Mouse (Mus musculus): Measurements from ENCODE around the gene Etfb. TPM values are rescaled to one million over a fixed set of nuclear protein-coding genes. Genes with fewer than 3 reads are reported as not detected.

Gene Etfb
- polyA plus RNA-seq, 1 experiment from 2014 or later, result 123 TPM

DNA sequence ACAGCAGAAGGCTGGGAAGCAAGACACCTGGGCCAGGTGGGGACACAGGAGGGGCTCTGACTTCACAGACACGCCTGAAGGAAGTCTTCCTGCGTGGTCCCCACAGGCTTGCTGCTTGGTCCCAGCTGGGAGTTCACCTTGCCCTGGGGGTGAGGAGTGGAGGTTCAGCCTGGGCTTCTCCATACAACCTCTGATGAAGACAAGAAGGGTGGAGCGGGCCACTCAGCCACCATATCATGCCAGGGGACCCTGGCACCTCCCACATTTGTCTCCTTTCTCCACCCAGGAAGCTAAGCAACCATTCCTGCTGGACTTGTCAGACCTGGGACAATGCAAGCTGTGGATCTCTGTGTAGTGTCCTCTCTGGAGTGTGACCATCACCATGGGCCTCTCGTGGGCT, 19.0 kb downstream of the Etfb start, which contains the start of gene Vsig10l:
Gene Vsig10l, plus strand, starts transcription at position 301 of the 400 bp plus-strand sequence.
- Histone ChIP-seq H3K9ac (replicated peaks; ENCODE audit: low read depth, low read length) (no peak within 1 kb of the TSS), H3K27me3 (replicated peaks; ENCODE audit: control insufficient read depth, insufficient read depth, low read length) (no peaks in the 10 kb centered on the region), H3K4me2 (ENCODE audit: low read length) (no peak within 1 kb of the TSS), H3K4me3 (replicated peaks; ENCODE audit: low read length) (no peak within 1 kb of the TSS), H3K9me3 (ENCODE audit: control insufficient read depth, low read length) (no peaks in the 10 kb centered on the region), H3K36me3 (ENCODE audit: control insufficient read depth, insufficient read depth) (no peaks in the 10 kb centered on the region), H3K4me1 (replicated peaks; ENCODE audit: control insufficient read depth, insufficient read depth, low read length) (peaks cover 14% of the 10 kb centered on the region), H3K27ac (ENCODE audit: low read length) (no peak within 1 kb of the TSS)
- 47% methylated on average over 4 of the region's 4 CpGs for WGBS
- no peak for ATAC-seq

DNA sequence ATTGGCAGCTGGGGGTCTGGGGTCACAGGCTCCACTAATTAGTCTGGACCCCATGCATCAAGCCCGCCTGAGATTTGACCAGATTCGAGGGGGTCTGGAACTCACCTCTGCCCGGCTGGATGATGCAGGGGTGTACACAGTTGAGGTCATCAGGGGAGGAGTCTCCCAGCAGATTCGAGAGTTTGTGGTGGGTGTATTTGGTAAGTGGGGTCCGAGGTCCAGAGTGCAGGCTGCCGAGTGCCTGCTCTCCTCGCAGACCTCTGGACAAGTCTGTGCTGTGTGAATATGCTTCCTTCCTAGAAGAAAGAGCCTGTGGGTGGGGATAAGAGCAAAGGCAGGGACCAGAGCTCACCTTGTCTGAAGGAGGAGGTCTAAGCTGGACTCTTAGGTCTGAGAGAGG, 20.1 kb downstream of the Etfb start:
- Histone ChIP-seq H3K27me3 (replicated peaks; ENCODE audit: control insufficient read depth, insufficient read depth, low read length) (no peaks in the 10 kb centered on the region), H3K36me3 (ENCODE audit: control insufficient read depth, insufficient read depth) (no peaks in the 10 kb centered on the region), H3K27ac (ENCODE audit: low read length) (no peak overlapping the region), H3K4me1 (replicated peaks; ENCODE audit: control insufficient read depth, insufficient read depth, low read length) (peaks cover 14% of the 10 kb centered on the region), H3K4me3 (replicated peaks; ENCODE audit: low read length) (no peak overlapping the region), H3K4me2 (ENCODE audit: low read length) (no peak overlapping the region), H3K9ac (replicated peaks; ENCODE audit: low read depth, low read length) (no peak overlapping the region), H3K9me3 (ENCODE audit: control insufficient read depth, low read length) (no peaks in the 10 kb centered on the region)
- WGBS, result 77% methylated on average over 7 of the region's 7 CpGs
- no peak for ATAC-seq

DNA sequence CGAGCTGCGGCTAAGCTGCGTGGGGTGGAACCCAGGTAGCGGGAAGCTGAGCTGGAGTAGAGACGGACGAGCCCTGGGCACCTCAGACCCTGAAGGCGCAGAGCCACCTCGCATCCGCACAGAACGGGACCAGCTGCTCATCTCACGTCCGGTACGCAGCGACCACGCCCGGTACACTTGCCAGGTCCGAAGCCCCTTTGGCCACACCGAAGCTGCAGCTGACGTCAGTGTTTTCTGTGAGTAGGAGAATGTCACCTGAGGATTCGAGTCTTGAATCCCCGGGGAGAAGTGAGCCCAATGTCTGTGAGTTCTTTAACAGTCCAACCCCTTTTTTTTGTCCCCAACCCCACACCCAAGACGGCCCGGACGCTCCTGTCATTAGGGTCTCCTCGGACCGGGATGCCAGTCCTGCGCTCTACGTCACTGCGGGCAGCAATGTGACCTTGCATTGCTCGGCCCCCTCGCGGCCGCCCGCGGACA, 21.0 kb downstream of the Etfb start:
- Histone ChIP-seq H3K4me2 (ENCODE audit: low read length) (peak overlapping the region; percentile 76), H3K4me3 (replicated peaks; ENCODE audit: low read length) (peak overlapping the region; percentile 52), H3K36me3 (ENCODE audit: control insufficient read depth, insufficient read depth) (no peaks in the 10 kb centered on the region), H3K4me1 (replicated peaks; ENCODE audit: control insufficient read depth, insufficient read depth, low read length) (peaks cover 14% of the 10 kb centered on the region), H3K27ac (ENCODE audit: low read length) (no peak overlapping the region), H3K9me3 (ENCODE audit: control insufficient read depth, low read length) (no peaks in the 10 kb centered on the region), H3K9ac (replicated peaks; ENCODE audit: low read depth, low read length) (peak overlapping the region; percentile 51), H3K27me3 (replicated peaks; ENCODE audit: control insufficient read depth, insufficient read depth, low read length) (no peaks in the 10 kb centered on the region)
- no peak for ATAC-seq
- WGBS, result 6% methylated on average over 35 of the region's 35 CpGs

DNA sequence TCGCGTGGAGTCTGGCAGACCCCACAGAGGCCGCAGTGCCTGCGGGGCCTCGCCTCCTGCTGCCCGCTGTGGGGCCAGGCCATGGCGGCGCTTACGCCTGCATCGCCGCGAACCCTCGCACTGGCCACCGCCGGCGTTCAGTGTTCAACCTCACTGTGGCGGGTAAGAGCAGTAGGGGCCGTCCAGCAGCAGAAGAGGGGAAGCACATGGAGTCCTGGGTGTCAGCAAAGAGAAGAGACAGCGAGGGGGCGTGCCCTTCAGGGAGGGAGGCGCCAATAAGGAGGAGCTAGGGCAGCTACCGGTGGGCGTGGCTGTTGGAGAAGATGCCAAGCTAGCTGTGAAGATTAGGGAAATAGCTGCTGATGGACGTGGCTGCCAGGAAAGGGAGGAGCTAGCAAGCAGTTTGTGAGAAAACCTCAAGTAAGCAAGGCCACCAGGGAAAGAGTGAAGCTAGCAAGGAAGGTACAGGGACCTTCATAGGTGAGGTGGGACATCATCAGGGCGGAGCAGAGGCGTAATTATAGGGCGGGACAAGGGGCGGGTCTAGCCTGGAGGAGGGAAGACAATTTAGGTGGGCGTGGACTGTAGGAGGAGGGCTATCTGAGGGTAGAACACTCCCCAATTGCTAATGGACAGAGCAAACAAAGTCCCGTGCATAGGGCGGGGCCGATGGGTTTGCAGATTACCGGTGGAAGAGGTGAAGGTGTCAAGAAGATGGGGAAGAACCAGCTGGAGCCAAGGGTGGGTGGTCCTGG, 21.6 kb downstream of the Etfb start:
- WGBS, result under 1% methylated on average over 33 of the region's 33 CpGs
- H3K4me2 ChIP-seq (ENCODE audit: low read length), result peak overlapping the region; percentile 76
- peak overlapping the region; percentile 51 for H3K9ac ChIP-seq (replicated peaks; ENCODE audit: low read depth, low read length)
- H3K4me1 ChIP-seq (replicated peaks; ENCODE audit: control insufficient read depth, insufficient read depth, low read length), result peaks cover 14% of the 10 kb centered on the region
- peak overlapping the region; percentile 52 for H3K4me3 ChIP-seq (replicated peaks; ENCODE audit: low read length)
- H3K36me3 ChIP-seq (ENCODE audit: control insufficient read depth, insufficient read depth), result no peaks in the 10 kb centered on the region
- ATAC-seq, result peak; percentile 84
- no peak overlapping the region for H3K27ac ChIP-seq (ENCODE audit: low read length)
- H3K9me3 ChIP-seq (ENCODE audit: control insufficient read depth, low read length), result no peaks in the 10 kb centered on the region
- H3K27me3 ChIP-seq (replicated peaks; ENCODE audit: control insufficient read depth, insufficient read depth, low read length), result no peaks in the 10 kb centered on the region

DNA sequence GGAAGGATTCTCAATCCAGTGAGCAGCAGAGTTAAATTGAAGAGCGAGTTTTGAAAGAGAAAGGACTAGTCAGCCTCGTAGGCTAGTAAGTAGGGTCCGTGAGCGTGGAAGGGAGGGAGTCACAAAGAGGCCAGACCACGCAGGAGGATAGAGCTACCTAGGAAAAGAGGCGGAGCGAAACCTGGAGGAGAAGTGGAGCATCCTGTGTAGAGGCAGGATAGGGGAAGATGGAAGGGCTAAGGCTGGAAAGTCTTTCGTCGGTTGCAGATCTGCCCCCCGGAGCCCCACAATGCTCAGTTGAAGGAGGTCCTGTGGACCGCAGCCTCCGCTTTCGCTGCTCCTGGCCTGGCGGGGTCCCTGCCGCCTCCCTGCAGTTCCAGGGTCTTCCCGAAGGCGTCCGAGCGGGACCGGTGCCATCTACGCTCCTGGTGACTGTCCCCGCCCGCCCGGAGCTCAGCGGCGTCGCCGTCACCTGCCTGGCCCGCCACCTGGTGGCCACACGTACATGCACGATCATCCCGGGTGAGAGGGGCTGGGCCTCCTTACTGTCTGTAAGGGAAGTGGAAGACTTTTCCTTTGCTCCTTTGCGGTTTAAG, 22.3 kb downstream of the Etfb start:
- H3K9ac ChIP-seq (replicated peaks; ENCODE audit: low read depth, low read length), result peak overlapping the region; percentile 47
- no peaks in the 10 kb centered on the region for H3K36me3 ChIP-seq (ENCODE audit: control insufficient read depth, insufficient read depth)
- no peaks in the 10 kb centered on the region for H3K9me3 ChIP-seq (ENCODE audit: control insufficient read depth, low read length)
- peak overlapping the region; percentile 76 for H3K4me2 ChIP-seq (ENCODE audit: low read length)
- peak overlapping the region; percentile 52 for H3K4me3 ChIP-seq (replicated peaks; ENCODE audit: low read length)
- peaks cover 14% of the 10 kb centered on the region for H3K4me1 ChIP-seq (replicated peaks; ENCODE audit: control insufficient read depth, insufficient read depth, low read length)
- under 1% methylated on average over 33 of the region's 33 CpGs for WGBS
- peak; percentile 59 for ATAC-seq
- H3K27me3 ChIP-seq (replicated peaks; ENCODE audit: control insufficient read depth, insufficient read depth, low read length), result no peaks in the 10 kb centered on the region
- H3K27ac ChIP-seq (ENCODE audit: low read length), result no peak overlapping the region

DNA sequence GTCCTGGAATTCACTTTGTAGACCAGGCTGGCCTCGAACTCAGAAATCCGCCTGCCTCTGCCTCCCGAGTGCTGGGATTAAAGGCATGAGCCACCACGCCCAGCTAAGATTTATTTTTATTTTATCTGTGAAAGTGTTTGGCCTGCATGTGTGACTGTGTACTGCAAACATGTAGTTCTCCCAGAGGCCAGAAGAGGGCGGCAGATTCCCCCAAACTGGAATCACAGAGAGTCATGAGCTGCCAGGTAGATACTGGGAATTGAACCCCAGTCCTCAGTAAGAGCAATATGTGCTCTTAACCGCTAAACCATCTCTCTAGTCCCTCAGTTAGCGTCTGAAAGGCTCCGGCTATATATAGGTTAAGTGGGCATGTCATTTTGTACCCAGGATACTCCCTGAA, 26.5 kb downstream of the Etfb start:
- no peaks in the 10 kb centered on the region for H3K27me3 ChIP-seq (replicated peaks; ENCODE audit: control insufficient read depth, insufficient read depth, low read length)

DNA sequence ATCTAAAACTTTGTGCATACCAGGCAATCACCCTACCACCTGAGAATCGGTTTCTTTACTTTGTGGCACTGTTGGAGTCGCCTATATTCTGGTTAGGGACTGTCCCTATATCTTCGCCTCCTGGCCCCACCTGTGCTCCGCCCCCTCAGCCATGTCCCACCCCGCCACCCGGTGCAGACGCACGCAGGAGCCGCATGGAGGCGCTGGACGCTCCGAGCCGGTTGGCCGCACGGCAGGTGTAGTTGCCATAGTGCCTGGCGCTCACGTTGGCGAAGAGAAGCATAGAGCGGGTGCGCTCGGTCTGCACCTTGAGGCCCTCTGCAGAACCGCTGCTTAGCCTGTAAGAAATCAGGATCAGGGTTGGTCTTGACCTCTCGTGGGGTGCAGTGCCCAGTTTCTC, 31.8 kb downstream of the Etfb start:
- Histone ChIP-seq H3K4me1 (replicated peaks; ENCODE audit: control insufficient read depth, insufficient read depth, low read length) (no peaks in the 10 kb centered on the region; the same call in 1 of the 2 replicates), H3K9ac (replicated peaks; ENCODE audit: low read depth, low read length) (no peak overlapping the region), H3K9me3 (ENCODE audit: control insufficient read depth, low read length) (no peaks in the 10 kb centered on the region), H3K4me2 (ENCODE audit: low read length) (no peak overlapping the region), H3K4me3 (replicated peaks; ENCODE audit: low read length) (no peak overlapping the region), H3K27me3 (replicated peaks; ENCODE audit: control insufficient read depth, insufficient read depth, low read length) (no peaks in the 10 kb centered on the region), H3K27ac (ENCODE audit: low read length) (no peak overlapping the region), H3K36me3 (ENCODE audit: control insufficient read depth, insufficient read depth) (peaks cover 5% of the 10 kb centered on the region; the same call in 1 of the 2 replicates)
- ATAC-seq, result no peak
- WGBS, result 18% methylated on average over 23 of the region's 23 CpGs

More for the DNA sequence above, 26.5 kb downstream of the Etfb start:
- Histone ChIP-seq H3K9ac (replicated peaks; ENCODE audit: low read depth, low read length) (no peak overlapping the region), H3K4me1 (replicated peaks; ENCODE audit: control insufficient read depth, insufficient read depth, low read length) (peaks cover 10% of the 10 kb centered on the region), H3K4me2 (ENCODE audit: low read length) (no peak overlapping the region), H3K9me3 (ENCODE audit: control insufficient read depth, low read length) (no peaks in the 10 kb centered on the region), H3K27ac (ENCODE audit: low read length) (no peak overlapping the region), H3K36me3 (ENCODE audit: control insufficient read depth, insufficient read depth) (no peaks in the 10 kb centered on the region), H3K4me3 (replicated peaks; ENCODE audit: low read length) (no peak overlapping the region)
- ATAC-seq, result no peak
- 34% methylated on average over 8 of the region's 8 CpGs for WGBS

DNA sequence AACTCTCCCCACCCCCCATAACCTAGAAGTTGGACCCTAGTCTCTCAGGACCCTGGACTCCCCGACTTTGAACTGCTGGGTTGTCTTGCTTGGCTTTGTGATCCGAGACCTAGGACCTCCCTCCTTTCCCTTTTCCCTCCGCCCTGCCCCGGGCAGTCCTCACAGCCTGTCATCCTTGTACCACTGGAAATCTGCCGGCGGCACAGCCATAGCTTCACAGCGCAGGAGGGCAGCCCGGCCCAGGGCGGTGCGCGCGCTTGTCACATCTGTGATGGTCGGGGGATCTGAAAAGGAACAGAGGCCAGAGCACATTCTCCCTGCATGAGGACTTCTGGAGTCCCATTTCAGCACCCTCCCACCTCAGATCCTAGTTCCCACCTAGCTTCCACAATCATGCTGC, 32.5 kb downstream of the Etfb start:
- 20% methylated on average over 13 of the region's 13 CpGs for WGBS

DNA sequence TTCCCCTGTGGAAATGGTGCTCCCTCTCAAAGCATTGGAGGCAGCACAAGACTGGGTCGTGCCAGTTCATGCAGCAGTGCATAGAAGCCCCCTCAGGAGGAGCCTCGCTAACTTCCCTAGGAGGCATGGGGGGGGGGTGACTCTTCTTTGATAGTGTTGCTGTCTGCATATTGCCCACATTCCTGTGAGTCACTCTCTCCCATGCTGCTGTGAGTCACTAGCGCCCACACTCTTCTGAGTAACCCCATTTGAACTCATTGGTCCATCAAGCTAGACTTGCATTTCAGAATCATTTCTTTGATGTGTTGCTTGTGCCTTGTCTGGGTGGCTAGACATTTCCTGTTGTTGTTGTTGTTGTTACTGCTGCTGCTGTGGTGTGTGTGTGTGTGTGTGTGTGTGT, 37.3 kb downstream of the Etfb start:
- H3K27me3 ChIP-seq (replicated peaks; ENCODE audit: control insufficient read depth, insufficient read depth, low read length), result no peaks in the 10 kb centered on the region
- no peak overlapping the region for H3K27ac ChIP-seq (ENCODE audit: low read length)

More for the DNA sequence above, 32.5 kb downstream of the Etfb start:
- Histone ChIP-seq H3K9me3 (ENCODE audit: control insufficient read depth, low read length) (no peaks in the 10 kb centered on the region), H3K4me3 (replicated peaks; ENCODE audit: low read length) (no peak overlapping the region), H3K27me3 (replicated peaks; ENCODE audit: control insufficient read depth, insufficient read depth, low read length) (no peaks in the 10 kb centered on the region), H3K27ac (ENCODE audit: low read length) (no peak overlapping the region), H3K9ac (replicated peaks; ENCODE audit: low read depth, low read length) (no peak overlapping the region), H3K4me2 (ENCODE audit: low read length) (no peak overlapping the region), H3K4me1 (replicated peaks; ENCODE audit: control insufficient read depth, insufficient read depth, low read length) (no peaks in the 10 kb centered on the region; the same call in 1 of the 2 replicates), H3K36me3 (ENCODE audit: control insufficient read depth, insufficient read depth) (peaks cover 5% of the 10 kb centered on the region; the same call in 1 of the 2 replicates)
- no peak for ATAC-seq

More for the DNA sequence above, 37.3 kb downstream of the Etfb start:
- no peak overlapping the region for H3K9ac ChIP-seq (replicated peaks; ENCODE audit: low read depth, low read length)
- H3K9me3 ChIP-seq (ENCODE audit: control insufficient read depth, low read length), result no peaks in the 10 kb centered on the region
- H3K4me3 ChIP-seq (replicated peaks; ENCODE audit: low read length), result no peak overlapping the region
- ATAC-seq, result no peak
- 58% methylated on average over 3 of the region's 3 CpGs for WGBS
- H3K36me3 ChIP-seq (ENCODE audit: control insufficient read depth, insufficient read depth), result peaks cover 2% of the 10 kb centered on the region; the same call in 1 of the 2 replicates
- H3K4me1 ChIP-seq (replicated peaks; ENCODE audit: control insufficient read depth, insufficient read depth, low read length), result peaks cover 8% of the 10 kb centered on the region
- no peak overlapping the region for H3K4me2 ChIP-seq (ENCODE audit: low read length)

Data from forebrain, embryonic 16.5 days (tissue).